Mouse (Mus musculus): Measurements from ENCODE around the gene Ms4a4c. TPM values are rescaled to one million over a fixed set of nuclear protein-coding genes. Genes with fewer than 3 reads are reported as not detected.
A peak's percentile ranks its signal among the peaks of the same experiment; 100 is the strongest.

Gene Ms4a4c
- not detected in 2 replicates for total RNA-seq (2012; rRNA removed)

GRCm38 (mm10) chr19:11404527-11404926 is at the start of gene Ms4a4c:
TSS of gene Ms4a4c (plus strand) at chr19:11404770.
- Histone ChIP-seq H3K4me1 (ENCODE audit: control insufficient read depth in 2 of 2, insufficient read depth in 2 of 2, low read length in 2 of 2, poor library complexity in 1 of 2) (no peaks in the 10 kb centered on the region), H3K4me3 (ENCODE audit: insufficient read depth in 1 of 2, low read depth in 1 of 2, low read length in 2 of 2, poor library complexity in 1 of 2, severe bottlenecking in 1 of 2) (no peak within 1 kb of the TSS), H3K9me3 (ENCODE audit: control insufficient read depth, insufficient read depth, low read depth, low read length) (no peaks in the 10 kb centered on the region), H3K36me3 (ENCODE audit: control insufficient read depth, insufficient read depth, low read length, poor library complexity, severe bottlenecking) (no peaks in the 10 kb centered on the region), H3K27ac (ENCODE audit: insufficient read depth, low read depth, low read length, poor library complexity, severe bottlenecking) (no peak within 1 kb of the TSS), H3K9ac (ENCODE audit: insufficient read depth, low read depth, low read length, poor library complexity, severe bottlenecking) (no peak within 1 kb of the TSS)
- no peak for DNase-seq (ENCODE audit: low read depth, low spot score)
- in situ Hi-C loops (cut with MboI; ENCODE audit: low sequenced_read_pairs in 2 of 2, unreplicated experiment in 2 of 2): no loop called here
- TF ChIP-seq CHD2 (IDR thresholded peaks at IDR 0.05; ENCODE audit: low read depth, low read length) (no peak), MAFK (IDR thresholded peaks at IDR 0.05; ENCODE audit: insufficient read depth, low read depth, low read length) (no peak), ZC3H11A (IDR thresholded peaks at IDR 0.05; ENCODE audit: borderline replicate concordance, low read depth, low read length) (no peak), HCFC1 (IDR thresholded peaks at IDR 0.05; ENCODE audit: borderline replicate concordance, insufficient read depth, low read length) (no peak), ZNF384 (IDR thresholded peaks at IDR 0.05; ENCODE audit: low read depth, low read length) (no peak)

- no peak overlapping the region for H3K4me3 ChIP-seq (ENCODE audit: insufficient read depth in 1 of 2, low read depth in 1 of 2, low read length in 2 of 2, poor library complexity in 1 of 2, severe bottlenecking in 1 of 2)
- TF ChIP-seq ZC3H11A (IDR thresholded peaks at IDR 0.05; ENCODE audit: borderline replicate concordance, low read depth, low read length): no peak
- TF ChIP-seq HCFC1 (IDR thresholded peaks at IDR 0.05; ENCODE audit: borderline replicate concordance, insufficient read depth, low read length): no peak
- no peak for TF ChIP-seq MAFK (IDR thresholded peaks at IDR 0.05; ENCODE audit: insufficient read depth, low read depth, low read length)
- TF ChIP-seq CHD2 (IDR thresholded peaks at IDR 0.05; ENCODE audit: low read depth, low read length): no peak
- TF ChIP-seq ZNF384 (IDR thresholded peaks at IDR 0.05; ENCODE audit: low read depth, low read length): no peak
- no peak for DNase-seq (ENCODE audit: low read depth, low spot score)
- H3K4me1 ChIP-seq (ENCODE audit: control insufficient read depth in 2 of 2, insufficient read depth in 2 of 2, low read length in 2 of 2, poor library complexity in 1 of 2): no peaks in the 10 kb centered on the region
- H3K9ac ChIP-seq (ENCODE audit: insufficient read depth, low read depth, low read length, poor library complexity, severe bottlenecking): no peak overlapping the region
- H3K27ac ChIP-seq (ENCODE audit: insufficient read depth, low read depth, low read length, poor library complexity, severe bottlenecking): no peak overlapping the region
- H3K9me3 ChIP-seq (ENCODE audit: control insufficient read depth, insufficient read depth, low read depth, low read length): no peaks in the 10 kb centered on the region
- in situ Hi-C loops (cut with MboI; ENCODE audit: low sequenced_read_pairs in 2 of 2, unreplicated experiment in 2 of 2): no loop called here
- H3K36me3 ChIP-seq (ENCODE audit: control insufficient read depth, insufficient read depth, low read length, poor library complexity, severe bottlenecking): no peaks in the 10 kb centered on the region
These were observed 48.8 kb upstream of the Ms4a4c start for GRCm38 (mm10) chr19:11355730-11356129.

GRCm38 (mm10) chr19:11360106-11360505 is 44.5 kb upstream of the Ms4a4c start:
- Histone ChIP-seq H3K4me1 (ENCODE audit: control insufficient read depth in 2 of 2, insufficient read depth in 2 of 2, low read length in 2 of 2, poor library complexity in 1 of 2) (no peaks in the 10 kb centered on the region), H3K27ac (ENCODE audit: insufficient read depth, low read depth, low read length, poor library complexity, severe bottlenecking) (no peak overlapping the region), H3K9me3 (ENCODE audit: control insufficient read depth, insufficient read depth, low read depth, low read length) (no peaks in the 10 kb centered on the region), H3K4me3 (ENCODE audit: insufficient read depth in 1 of 2, low read depth in 1 of 2, low read length in 2 of 2, poor library complexity in 1 of 2, severe bottlenecking in 1 of 2) (no peak overlapping the region), H3K9ac (ENCODE audit: insufficient read depth, low read depth, low read length, poor library complexity, severe bottlenecking) (no peak overlapping the region), H3K36me3 (ENCODE audit: control insufficient read depth, insufficient read depth, low read length, poor library complexity, severe bottlenecking) (no peaks in the 10 kb centered on the region)
- DNase-seq (ENCODE audit: low read depth, low spot score): no peak
- TF ChIP-seq ZC3H11A (IDR thresholded peaks at IDR 0.05; ENCODE audit: borderline replicate concordance, low read depth, low read length) (0 out of 2 replicates have a peak, but pooled peaks have one; percentile 7), MAFK (IDR thresholded peaks at IDR 0.05; ENCODE audit: insufficient read depth, low read depth, low read length) (no peak)
- in situ Hi-C loops (cut with MboI; ENCODE audit: low sequenced_read_pairs in 2 of 2, unreplicated experiment in 2 of 2): no loop called here

GRCm38 (mm10) chr19:11362002-11362401 is 42.6 kb upstream of the Ms4a4c start:
- no peak overlapping the region for H3K4me3 ChIP-seq (ENCODE audit: insufficient read depth in 1 of 2, low read depth in 1 of 2, low read length in 2 of 2, poor library complexity in 1 of 2, severe bottlenecking in 1 of 2)
- TF ChIP-seq MAFK (IDR thresholded peaks at IDR 0.05; ENCODE audit: insufficient read depth, low read depth, low read length) (no peak), ZNF384 (IDR thresholded peaks at IDR 0.05; ENCODE audit: low read depth, low read length) (no peak), HCFC1 (IDR thresholded peaks at IDR 0.05; ENCODE audit: borderline replicate concordance, insufficient read depth, low read length) (no peak), ZC3H11A (IDR thresholded peaks at IDR 0.05; ENCODE audit: borderline replicate concordance, low read depth, low read length) (no peak), CHD2 (IDR thresholded peaks at IDR 0.05; ENCODE audit: low read depth, low read length) (no peak)
- no peak overlapping the region for H3K27ac ChIP-seq (ENCODE audit: insufficient read depth, low read depth, low read length, poor library complexity, severe bottlenecking)
- in situ Hi-C loops (cut with MboI; ENCODE audit: low sequenced_read_pairs in 2 of 2, unreplicated experiment in 2 of 2): no loop called here
- H3K4me1 ChIP-seq (ENCODE audit: control insufficient read depth in 2 of 2, insufficient read depth in 2 of 2, low read length in 2 of 2, poor library complexity in 1 of 2): no peaks in the 10 kb centered on the region
- no peaks in the 10 kb centered on the region for H3K9me3 ChIP-seq (ENCODE audit: control insufficient read depth, insufficient read depth, low read depth, low read length)
- DNase-seq (ENCODE audit: low read depth, low spot score): no peak
- H3K36me3 ChIP-seq (ENCODE audit: control insufficient read depth, insufficient read depth, low read length, poor library complexity, severe bottlenecking): no peaks in the 10 kb centered on the region
- no peak overlapping the region for H3K9ac ChIP-seq (ENCODE audit: insufficient read depth, low read depth, low read length, poor library complexity, severe bottlenecking)

- Histone ChIP-seq H3K27ac (ENCODE audit: insufficient read depth, low read depth, low read length, poor library complexity, severe bottlenecking) (no peak overlapping the region), H3K9me3 (ENCODE audit: control insufficient read depth, insufficient read depth, low read depth, low read length) (no peaks in the 10 kb centered on the region), H3K36me3 (ENCODE audit: control insufficient read depth, insufficient read depth, low read length, poor library complexity, severe bottlenecking) (no peaks in the 10 kb centered on the region), H3K4me1 (ENCODE audit: control insufficient read depth in 2 of 2, insufficient read depth in 2 of 2, low read length in 2 of 2, poor library complexity in 1 of 2) (no peaks in the 10 kb centered on the region), H3K4me3 (ENCODE audit: insufficient read depth in 1 of 2, low read depth in 1 of 2, low read length in 2 of 2, poor library complexity in 1 of 2, severe bottlenecking in 1 of 2) (no peak overlapping the region), H3K9ac (ENCODE audit: insufficient read depth, low read depth, low read length, poor library complexity, severe bottlenecking) (no peak overlapping the region)
- DNase-seq (ENCODE audit: low read depth, low spot score): no peak
- in situ Hi-C loops (cut with MboI; ENCODE audit: low sequenced_read_pairs in 2 of 2, unreplicated experiment in 2 of 2): no loop called here
- no peak for TF ChIP-seq MAFK (IDR thresholded peaks at IDR 0.05; ENCODE audit: insufficient read depth, low read depth, low read length)
- TF ChIP-seq ZNF384 (IDR thresholded peaks at IDR 0.05; ENCODE audit: low read depth, low read length): no peak
- TF ChIP-seq HCFC1 (IDR thresholded peaks at IDR 0.05; ENCODE audit: borderline replicate concordance, insufficient read depth, low read length): no peak
- no peak for TF ChIP-seq ZC3H11A (IDR thresholded peaks at IDR 0.05; ENCODE audit: borderline replicate concordance, low read depth, low read length)
- no peak for TF ChIP-seq CHD2 (IDR thresholded peaks at IDR 0.05; ENCODE audit: low read depth, low read length)
These were observed 36.3 kb upstream of the Ms4a4c start for GRCm38 (mm10) chr19:11368310-11368709.
